Mouse (Mus musculus) ovary, postnatal 14 days (tissue): ENCODE results near the gene B4galt2.
A peak's percentile ranks its signal among the peaks of the same experiment; 100 is the strongest.

ENCODE experiments used
- DNase-seq: peaks from one replicate; pipeline ENCODE4 v3.0.0; 2022; ENCODE audit warnings: low spot score

B4galt2 gene

GRCm38 (mm10) chr4:117882701-117883691 lies at the start of gene B4galt2:
B4galt2 (minus strand) TSS chr4:117883487.
- DNase-seq: peak; percentile 57

GRCm38 (mm10) chr4:117929391-117929881 lies 46.1 kb upstream of the B4galt2 start, which contains the start of gene Artn:
Artn (minus strand) TSS chr4:117929763.
- no peak for DNase-seq

- no peak for DNase-seq
These were observed 45.5 kb upstream of the B4galt2 start for GRCm38 (mm10) chr4:117928699-117929241.

- no peak for DNase-seq
These were observed 44.9 kb upstream of the B4galt2 start for GRCm38 (mm10) chr4:117928234-117928633.

GRCm38 (mm10) chr4:117926545-117927482 lies 43.5 kb upstream of the B4galt2 start:
- no peak for DNase-seq

- no peak for DNase-seq
These were observed 41.6 kb upstream of the B4galt2 start for GRCm38 (mm10) chr4:117924916-117925315.

GRCm38 (mm10) chr4:117923450-117923849 lies 40.2 kb upstream of the B4galt2 start:
- DNase-seq: no peak

- no peak for DNase-seq
These were observed 38.1 kb upstream of the B4galt2 start for GRCm38 (mm10) chr4:117921358-117921757.

GRCm38 (mm10) chr4:117918762-117919161 lies 35.5 kb upstream of the B4galt2 start:
- no peak for DNase-seq

GRCm38 (mm10) chr4:117918261-117918660 lies 35.0 kb upstream of the B4galt2 start:
- DNase-seq: no peak

- no peak for DNase-seq
These were observed 34.6 kb upstream of the B4galt2 start for GRCm38 (mm10) chr4:117917847-117918246.

- DNase-seq: no peak
These were observed 34.1 kb upstream of the B4galt2 start for GRCm38 (mm10) chr4:117917402-117917801.

GRCm38 (mm10) chr4:117916386-117916785 lies 33.1 kb upstream of the B4galt2 start:
- no peak for DNase-seq

- DNase-seq: no peak
These were observed 32.3 kb upstream of the B4galt2 start for GRCm38 (mm10) chr4:117915489-117916105.

- peak; percentile 93 for DNase-seq
These were observed 31.5 kb upstream of the B4galt2 start, which contains the start of gene Ipo13 for GRCm38 (mm10) chr4:117914591-117915442. Ipo13 (minus strand) TSS chr4:117914999.

- no peak for DNase-seq
These were observed 30.7 kb upstream of the B4galt2 start for GRCm38 (mm10) chr4:117914031-117914430.

- DNase-seq: peak; percentile 49
These were observed 30.1 kb upstream of the B4galt2 start for GRCm38 (mm10) chr4:117913421-117913820.

- DNase-seq: no peak
These were observed 29.5 kb upstream of the B4galt2 start for GRCm38 (mm10) chr4:117912685-117913273.

GRCm38 (mm10) chr4:117912131-117912561 lies 28.9 kb upstream of the B4galt2 start:
- DNase-seq: no peak
